In the genomic region with DNA sequence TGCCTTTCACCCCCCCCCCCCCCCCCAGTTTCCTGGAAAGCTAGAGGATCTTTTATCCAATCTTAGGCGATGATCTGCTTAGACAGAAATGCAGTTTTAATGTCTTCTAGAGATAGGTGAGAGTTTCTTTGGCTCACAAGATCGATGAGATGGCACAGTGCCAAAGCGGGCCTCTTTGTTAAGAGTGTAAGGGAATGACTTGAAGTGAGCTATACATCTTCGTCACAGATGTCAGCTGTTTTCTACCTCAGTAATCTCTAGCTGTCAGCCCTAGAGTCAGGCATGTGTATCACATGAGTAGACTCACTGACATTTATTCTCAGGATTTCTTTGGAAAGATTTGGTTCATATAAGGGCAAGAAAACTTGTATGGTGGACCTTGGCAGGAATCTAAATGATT, we compare ENCODE assay signal across 18 mouse cellular contexts. TPM values are rescaled to one million over a fixed set of nuclear protein-coding genes. Genes with fewer than 3 reads are reported as not detected.
A peak's percentile ranks its signal among the peaks of the same experiment; 100 is the strongest.
DNase-seq lines count a peak whose midpoint lies in the region; ATAC-seq and TF ChIP-seq lines count a peak whose summit lies in the region.
"Had no signal": no experiment of that assay in that cellular context is flagged by ENCODE, and none has a peak within 500 bp of the region (broad histone marks: within the 10 kb centered on the region; RNA-seq: fewer than 3 reads in every experiment).

No protein-coding gene starts in this region.

- TF ChIP-seq POLR2A in limb, embryonic 14.5 days (IDR thresholded peaks at IDR 0.05; ENCODE audit: borderline replicate concordance, extremely low read depth, insufficient read depth, insufficient read length), result no peak

- peak overlapping the region; percentile 20; the same call in 1 of the 2 replicates for H3K27ac ChIP-seq in forebrain, embryonic 13.5 days
- H3K27ac ChIP-seq in forebrain, embryonic 12.5 days, result no peak overlapping the region
- 0 out of 2 replicates have a peak overlapping the region, but pooled peaks have one; percentile 2 for H3K27ac ChIP-seq in left cerebral cortex, adult 2 months
- H3K27ac ChIP-seq in limb, embryonic 14.5 days (replicated peaks; ENCODE audit: low read depth, low read length), result no peak overlapping the region; the same call in 1 of the 2 replicates
- H3K27ac ChIP-seq: embryonic facial prominence, embryonic 15.5 days; heart, adult 2 months; kidney, postnatal 0 days; midbrain, embryonic 12.5 days had no signal

- H3K9ac ChIP-seq in forebrain, embryonic 13.5 days, result no peak overlapping the region
- H3K9ac ChIP-seq in forebrain, embryonic 12.5 days, result no peak overlapping the region
- no peak overlapping the region for H3K9ac ChIP-seq in limb, embryonic 14.5 days (ENCODE audit: low read depth, low read length, severe bottlenecking)
- H3K9ac ChIP-seq: embryonic facial prominence, embryonic 15.5 days; midbrain, embryonic 12.5 days had no signal

- no peaks in the 10 kb centered on the region for H3K36me3 ChIP-seq in forebrain, embryonic 13.5 days (ENCODE audit: poor library complexity, severe bottlenecking)
- no peaks in the 10 kb centered on the region; the same call in 1 of the 2 replicates for H3K36me3 ChIP-seq in forebrain, embryonic 12.5 days (replicated peaks)
- H3K36me3 ChIP-seq in limb, embryonic 14.5 days (ENCODE audit: control insufficient read depth, insufficient read depth, low read length), result no peaks in the 10 kb centered on the region
- H3K36me3 ChIP-seq: embryonic facial prominence, embryonic 15.5 days; G1E; midbrain, embryonic 12.5 days had no signal

- peak; percentile 41; the same call in 1 of the 2 replicates for ATAC-seq in forebrain, embryonic 13.5 days
- no peak for ATAC-seq in forebrain, embryonic 12.5 days (ENCODE audit: low FRiP score)
- ATAC-seq in limb, embryonic 14.5 days (ENCODE audit: low FRiP score, low read depth), result no peak
- ATAC-seq: activated CD4-positive, CD25-positive, alpha-beta regulatory T cell, adult 4 months had no signal

- WGBS in forebrain, embryonic 13.5 days, result 58% methylated on average over 4 of the region's 4 CpGs
- WGBS in forebrain, embryonic 12.5 days, result 77% methylated on average over 4 of the region's 4 CpGs
- 53% methylated on average over 4 of the region's 4 CpGs for WGBS in limb, embryonic 14.5 days

- H3K27me3 ChIP-seq in forebrain, embryonic 13.5 days, result no peaks in the 10 kb centered on the region
- no peaks in the 10 kb centered on the region for H3K27me3 ChIP-seq in forebrain, embryonic 12.5 days
- H3K27me3 ChIP-seq in limb, embryonic 14.5 days (ENCODE audit: control insufficient read depth, insufficient read depth, low read length), result no peaks in the 10 kb centered on the region
- H3K27me3 ChIP-seq: embryonic facial prominence, embryonic 15.5 days; midbrain, embryonic 12.5 days had no signal

- H3K4me1 ChIP-seq in forebrain, embryonic 13.5 days, result peaks cover 9% of the 10 kb centered on the region; the same call in 1 of the 2 replicates
- no peaks in the 10 kb centered on the region for H3K4me1 ChIP-seq in forebrain, embryonic 12.5 days
- H3K4me1 ChIP-seq in limb, embryonic 14.5 days (ENCODE audit: control insufficient read depth, insufficient read depth, low read length), result peaks cover 14% of the 10 kb centered on the region; the same call in 1 of the 2 replicates
- H3K4me1 ChIP-seq: embryonic facial prominence, embryonic 15.5 days; midbrain, embryonic 12.5 days had no signal

- no peak for TF ChIP-seq CTCF in left cerebral cortex, adult 2 months (IDR thresholded peaks at IDR 0.05)

- H3K9me3 ChIP-seq in forebrain, embryonic 13.5 days (replicated peaks), result no peaks in the 10 kb centered on the region
- H3K9me3 ChIP-seq in forebrain, embryonic 12.5 days, result no peaks in the 10 kb centered on the region
- no peaks in the 10 kb centered on the region for H3K9me3 ChIP-seq in limb, embryonic 14.5 days (ENCODE audit: control insufficient read depth, low read length)
- H3K9me3 ChIP-seq: embryonic facial prominence, embryonic 15.5 days; midbrain, embryonic 12.5 days had no signal

- no peak overlapping the region for H3K4me3 ChIP-seq in forebrain, embryonic 13.5 days
- no peak overlapping the region for H3K4me3 ChIP-seq in forebrain, embryonic 12.5 days (replicated peaks)
- no peak overlapping the region for H3K4me3 ChIP-seq in left cerebral cortex, adult 2 months
- H3K4me3 ChIP-seq in limb, embryonic 14.5 days (replicated peaks; ENCODE audit: low read length), result no peak overlapping the region
- H3K4me3 ChIP-seq: embryonic facial prominence, embryonic 15.5 days; heart, adult 2 months; midbrain, embryonic 12.5 days had no signal

- H3K4me2 ChIP-seq in forebrain, embryonic 13.5 days, result no peak overlapping the region
- no peak overlapping the region for H3K4me2 ChIP-seq in forebrain, embryonic 12.5 days
- no peak overlapping the region for H3K4me2 ChIP-seq in limb, embryonic 14.5 days (replicated peaks; ENCODE audit: low read depth, low read length, severe bottlenecking)
- H3K4me2 ChIP-seq: embryonic facial prominence, embryonic 15.5 days; midbrain, embryonic 12.5 days had no signal

- intact Hi-C loops in left cerebral cortex, adult 2 months (cut with DNase I), result no loop called here
- intact Hi-C loops in heart, postnatal 25 days (cut with DNase I), result no loop called here

- no peak for DNase-seq in left cerebral cortex, adult 2 months (ENCODE audit: extremely low spot score in 1 of 2, low spot score in 2 of 2)
- no peak for DNase-seq in left cerebral cortex, adult 8-10 months (ENCODE audit: low spot score in 2 of 2)
- peak; percentile 56 for DNase-seq in right cerebral cortex, postnatal 14 days
- DNase-seq in right cerebral cortex, postnatal 36 days (ENCODE audit: low spot score in 2 of 2), result no peak
- DNase-seq in limb, embryonic 14.5 days (ENCODE audit: low spot score), result peak; percentile 49
- DNase-seq in heart, postnatal 25 days (ENCODE audit: low spot score), result no peak
- DNase-seq: cerebellum, adult 18-20 months; heart, adult 2 months; heart, postnatal 36 days; lung, postnatal 14 days; thymus, postnatal 36 days had no signal

RNA-seq across cellular contexts. Expression of a gene that starts 39.2 kb away (rescaled TPM):
- 45.7 and 49.8 TPM in 2 replicates for polyA plus RNA-seq in forebrain, embryonic 13.5 days (2015; fragmentation: Nextera tagmentation; extraction: Ambion mirVana)
- polyA plus RNA-seq in forebrain, embryonic 12.5 days (2016; fragmentation: Nextera tagmentation; extraction: Ambion mirVana), result 29.2 and 31.7 TPM in 2 replicates
- total RNA-seq in left cerebral cortex, adult 2 months (2021), result 100 to 1,000 TPM; 203 to 224 TPM
- total RNA-seq in left cerebral cortex, adult 8-10 months (2022), result 100 to 1,000 TPM; 179 to 201 (median 190) TPM
- polyA plus RNA-seq in limb, embryonic 14.5 days (2012; rRNA removed), result 4.3 and 4.9 TPM in 2 replicates
- 6.5 and 8.6 TPM in 2 replicates for polyA plus RNA-seq in limb, embryonic 14.5 days (2014; fragmentation: Nextera tagmentation; extraction: Ambion mirVana)
- total RNA-seq in heart, postnatal 25 days (2021), result under 1 TPM; 0.68 to 0.98 TPM
- polyA plus RNA-seq: G1E had no signal

Comparison
In these comparisons a context has a peak if more than half of its experiments do, and no peak if none do; other contexts are left out.
1. H3K27ac ChIP-seq: peak in forebrain, embryonic 13.5 days (single experiment) and left cerebral cortex, adult 2 months (single experiment); none in forebrain, embryonic 12.5 days (single experiment) and limb, embryonic 14.5 days (single experiment).
2. DNase-seq: peak in right cerebral cortex, postnatal 14 days (single experiment) and limb, embryonic 14.5 days (single experiment); none in left cerebral cortex, adult 2 months (0 of 2), left cerebral cortex, adult 8-10 months (0 of 2), right cerebral cortex, postnatal 36 days (0 of 2) and heart, postnatal 25 days (single experiment).
3. RNA of a gene that starts 39.2 kb away (total RNA-seq): 203 to 224 TPM in left cerebral cortex, adult 2 months and 179 to 201 TPM in left cerebral cortex, adult 8-10 months; 0.68 to 0.98 TPM in heart, postnatal 25 days; every median in the first group is over 10 times any median in the second.